Mouse (Mus musculus): ENCODE data around the gene Csnk2a2.

Gene Csnk2a2

GRCm38 (mm10) chr8:95411309-95411972, 78.4 kb downstream of the Csnk2a2 start:
- DNase-seq, result no peak

GRCm38 (mm10) chr8:95409518-95409917, 80.3 kb downstream of the Csnk2a2 start:
- DNase-seq, result no peak

GRCm38 (mm10) chr8:95401091-95401490, 88.7 kb downstream of the Csnk2a2 start:
- DNase-seq, result no peak

GRCm38 (mm10) chr8:95399131-95399530, 90.7 kb downstream of the Csnk2a2 start:
- DNase-seq, result no peak

- DNase-seq, result no peak
These were observed 92.6 kb downstream of the Csnk2a2 start for GRCm38 (mm10) chr8:95397201-95397600.

GRCm38 (mm10) chr8:95396752-95397151, 93.1 kb downstream of the Csnk2a2 start:
- DNase-seq, result no peak

Data from B cell, adult 2 months (primary cell).